Mouse (Mus musculus) lung, adult 2 months (tissue): ENCODE results near the gene Hpd.

Experiments
- CTCF ChIP-seq: fragments of 200-500 bp; IDR thresholded peaks from 2 replicates; pipeline ENCODE4 v1.5.1; 2011; ENCODE audit warnings: mild to moderate bottlenecking, low read length, control low read depth; ENCODE audit not compliant: insufficient read depth
- POLR2A ChIP-seq: fragments of 200-500 bp; IDR thresholded peaks from 2 replicates; pipeline ENCODE4 v1.6.1; 2011; ENCODE audit warnings: low read depth, mild to moderate bottlenecking, control low read depth, low read length, borderline replicate concordance; ENCODE audit errors: extremely low read depth

GRCm38 (mm10) chr5:123138230-123138911 lies 44.2 kb downstream of the Hpd start:
- TF ChIP-seq POLR2A (peak; percentile 90; the same call in 1 of the 2 replicates), CTCF (no peak)
